Mouse (Mus musculus): ENCODE measurements around the gene Lancl3.
"Not testable (repeated sequence)": the region's sequence is repeated elsewhere in the genome, so short reads cannot be mapped to it uniquely, and the experiment has no call there.

Gene Lancl3

DNA sequence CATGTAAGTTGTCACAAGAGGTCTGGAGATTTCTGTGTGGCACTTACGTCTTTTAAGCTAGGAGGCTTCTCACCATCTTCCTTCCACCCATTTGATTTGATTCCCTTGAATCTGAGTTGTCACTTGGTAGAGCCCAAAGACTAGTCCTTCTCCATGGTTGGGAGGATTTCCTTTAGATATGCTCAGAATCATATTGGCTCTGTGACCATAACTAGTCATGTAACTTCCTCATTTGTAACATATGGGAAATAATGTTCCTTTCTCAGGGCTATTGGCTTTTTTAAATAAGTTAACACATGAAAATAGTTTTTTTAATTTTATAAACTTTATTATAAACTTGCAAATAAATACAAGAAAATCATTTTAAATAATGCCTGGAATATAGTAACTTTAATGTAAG lies 59.6 kb downstream of the Lancl3 start:
- DNase-seq (ENCODE audit: low spot score), result no peak

GRCm38 (mm10) chrX:9271112-9271511 lies 71.4 kb downstream of the Lancl3 start:
- DNase-seq (ENCODE audit: low spot score), result no peak

DNA sequence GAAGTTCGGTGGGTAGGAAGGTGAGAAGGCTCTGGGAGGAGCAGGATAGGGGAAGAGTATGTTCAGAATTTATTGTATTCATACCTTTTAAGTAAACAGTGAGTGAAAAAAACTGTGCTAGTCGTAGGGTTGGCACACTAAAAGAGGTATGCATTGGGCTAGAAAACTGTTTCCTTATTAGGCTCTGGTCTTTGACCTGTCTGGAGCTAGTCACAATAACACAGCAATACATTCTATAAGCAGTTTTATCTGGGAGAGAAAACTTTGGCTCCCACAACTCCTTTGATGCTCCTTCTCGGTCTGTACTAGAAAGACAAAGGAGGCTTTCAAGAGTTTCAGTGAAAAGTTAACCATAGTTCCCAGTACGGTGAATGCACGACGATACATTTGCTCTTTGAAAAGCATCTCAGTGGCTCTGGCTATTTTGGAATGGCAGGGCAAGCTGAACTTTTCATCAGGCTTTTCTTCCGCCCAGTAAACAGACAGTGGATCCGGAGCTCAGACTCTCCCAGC lies 72.3 kb downstream of the Lancl3 start:
- no peak for DNase-seq (ENCODE audit: low spot score)

DNA sequence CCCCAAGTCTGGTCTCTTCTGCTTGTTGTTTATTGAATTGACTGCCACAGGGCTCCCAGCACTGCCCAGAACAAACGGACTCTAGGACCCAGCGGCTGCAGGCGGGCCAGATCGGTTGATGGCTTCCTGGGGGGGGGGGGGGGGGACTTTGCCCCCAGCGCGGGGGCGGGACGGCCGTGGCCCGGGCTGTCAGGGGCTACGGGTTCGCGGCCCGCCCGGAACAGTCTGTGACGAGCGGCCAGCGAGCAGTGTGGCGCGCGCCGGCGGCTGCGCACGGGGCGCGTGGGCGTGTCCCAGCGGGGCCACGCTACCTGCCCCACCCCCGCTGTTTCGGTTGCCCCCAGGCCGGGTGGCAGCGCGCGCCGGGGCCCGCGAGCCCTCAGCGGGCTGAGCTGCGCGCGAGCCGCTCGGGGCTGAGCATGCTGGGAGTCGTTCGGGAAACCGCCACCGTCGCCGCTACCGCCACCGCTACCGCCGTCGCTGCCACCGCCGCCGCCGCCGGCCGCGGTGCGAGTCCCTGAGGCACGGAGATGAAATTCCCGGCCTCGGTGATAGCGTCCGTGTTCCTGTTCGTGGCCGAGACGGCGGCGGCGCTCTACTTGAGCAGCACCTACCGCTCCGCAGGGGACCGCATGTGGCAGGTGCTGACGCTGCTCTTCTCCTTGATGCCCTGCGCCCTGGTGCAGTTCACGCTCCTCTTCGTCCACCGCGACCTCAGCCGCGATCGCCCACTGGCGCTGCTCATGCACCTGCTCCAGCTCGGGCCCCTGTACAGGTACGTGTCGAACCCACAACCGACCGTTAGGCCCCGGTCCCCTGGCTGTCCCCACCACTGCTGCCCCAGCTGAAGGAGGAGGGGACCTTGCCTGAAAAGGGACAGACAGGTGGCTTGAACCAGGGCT lies 73.0 kb downstream of the Lancl3 start, which contains the start of gene Xk:
TSS of gene Xk (plus strand) at position 297 of the 902 bp plus-strand sequence.
- peak; percentile 67 for DNase-seq (ENCODE audit: low spot score)

GRCm38 (mm10) chrX:9273377-9274002 lies 73.8 kb downstream of the Lancl3 start:
- no peak for DNase-seq (ENCODE audit: low spot score)

DNA sequence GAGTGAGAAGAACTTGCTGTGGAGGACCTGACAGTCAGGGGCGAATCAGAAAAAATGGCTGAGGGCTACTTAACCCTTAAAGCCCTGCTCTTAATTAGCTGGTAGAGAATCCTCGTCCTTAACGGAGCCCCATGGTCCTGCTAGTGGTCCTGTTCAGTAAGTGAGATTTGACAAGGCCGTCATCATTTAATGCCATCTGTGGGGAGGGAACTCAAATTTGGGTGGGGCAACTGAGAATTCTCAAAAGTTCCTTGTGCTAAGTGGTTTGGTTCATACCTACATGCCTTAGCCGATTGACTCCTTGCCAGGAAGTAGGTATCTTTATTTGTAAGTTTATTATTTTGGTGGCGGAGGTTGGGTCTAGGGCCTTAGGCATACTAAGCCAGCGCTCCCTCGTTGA lies 74.6 kb downstream of the Lancl3 start:
- no peak for DNase-seq (ENCODE audit: low spot score)

DNA sequence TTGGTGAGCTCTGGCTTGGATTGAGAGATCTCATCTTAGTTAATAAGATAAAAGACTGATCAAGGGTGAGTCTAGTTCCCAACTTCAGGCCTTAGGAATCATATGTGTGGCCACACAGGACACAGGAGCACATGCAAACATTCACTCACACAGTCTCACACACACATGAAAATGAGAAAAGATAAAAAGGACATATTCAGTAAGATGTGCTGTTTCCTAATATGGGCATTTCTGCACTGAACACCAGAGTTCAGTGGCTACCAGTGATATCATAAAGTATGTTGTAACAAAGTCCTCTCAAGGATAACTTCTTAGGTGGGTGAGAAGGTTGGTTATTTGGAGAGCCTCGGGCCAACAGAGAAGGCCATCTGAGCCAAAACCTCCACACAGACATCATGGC lies 83.8 kb downstream of the Lancl3 start, which contains the start of gene H2al1m:
TSS of gene H2al1m (plus strand) at position 301 of the 400 bp plus-strand sequence.
- DNase-seq (ENCODE audit: low spot score), result not testable (repeated sequence)

- not testable (repeated sequence) for DNase-seq (ENCODE audit: low spot score)
Observed at GRCm38 (mm10) chrX:9293140-9293829, 93.6 kb downstream of the Lancl3 start.

DNA sequence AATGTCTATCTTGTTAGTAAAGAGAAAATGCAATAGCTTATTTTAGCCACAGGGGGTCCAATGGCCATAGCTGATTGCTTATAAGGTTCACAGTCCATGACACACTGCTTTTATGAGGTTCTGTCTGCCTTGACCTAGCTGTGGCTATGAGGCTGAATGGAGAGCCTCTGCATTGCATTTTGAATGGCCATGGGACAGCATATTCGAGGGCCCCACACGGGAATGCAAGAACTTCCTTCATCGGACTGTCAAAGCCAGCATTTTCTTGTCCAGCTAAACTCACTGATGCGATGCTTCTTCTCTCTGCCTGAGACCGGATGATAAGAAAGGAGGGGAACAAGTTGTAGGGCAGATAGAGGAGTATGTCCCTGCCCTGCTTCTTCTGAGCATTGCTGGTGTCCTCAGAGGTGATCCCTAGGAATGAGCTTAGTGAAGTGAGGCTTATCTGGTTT lies 98.7 kb downstream of the Lancl3 start:
- DNase-seq (ENCODE audit: low spot score), result no peak

GRCm38 (mm10) chrX:9302791-9303190 lies 103.1 kb downstream of the Lancl3 start:
- no peak for DNase-seq (ENCODE audit: low spot score)

DNA sequence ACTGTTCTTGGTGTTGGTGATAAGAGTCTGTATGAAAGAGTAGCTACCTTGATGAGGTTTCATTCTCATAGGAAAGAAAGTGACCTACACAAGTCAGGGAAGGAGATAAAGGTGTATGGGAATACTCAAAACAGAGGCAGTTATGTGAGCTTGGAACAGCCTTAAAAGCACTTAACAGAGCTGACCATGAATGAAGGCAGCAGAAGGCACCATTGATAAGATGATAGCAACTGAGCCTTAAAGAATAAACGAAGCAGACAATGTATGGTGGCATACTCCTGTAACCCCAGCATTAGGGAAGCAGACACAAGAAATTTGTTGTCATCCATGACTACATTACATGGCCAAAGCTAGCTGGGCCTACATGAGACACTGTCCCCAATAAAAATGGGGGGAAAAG lies 103.8 kb downstream of the Lancl3 start:
- DNase-seq (ENCODE audit: low spot score), result no peak

DNA sequence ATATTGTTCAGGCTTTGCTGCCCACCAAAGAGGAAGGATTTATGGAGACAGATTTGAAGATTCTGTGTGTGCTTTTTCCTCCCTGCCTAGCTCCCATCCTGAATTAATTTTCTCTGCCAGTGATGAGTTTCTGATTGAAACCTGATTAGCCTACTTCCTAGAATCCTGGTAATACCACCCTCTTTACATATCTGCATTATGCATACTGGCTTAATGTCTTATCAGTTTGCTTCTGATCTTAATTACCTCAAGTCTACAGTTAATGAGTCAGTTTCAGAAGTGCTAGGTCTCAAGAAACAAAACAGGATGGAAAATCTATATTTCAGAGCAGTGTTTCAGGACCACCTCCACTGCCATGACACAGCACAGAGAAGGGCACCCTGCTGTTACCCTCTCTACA lies 116.8 kb downstream of the Lancl3 start:
- DNase-seq (ENCODE audit: low spot score), result not testable (repeated sequence)
